Mouse (Mus musculus): ENCODE results near the gene Gnptg. TPM values are rescaled to one million over a fixed set of nuclear protein-coding genes. Genes with fewer than 3 reads are reported as not detected.
"Not testable (repeated sequence)": the region's sequence is repeated elsewhere in the genome, so short reads cannot be mapped to it uniquely, and the experiment has no call there.

The Gnptg gene
- polyA plus RNA-seq, 1 experiment from 2014 or later = 91.6 TPM

GRCm38 (mm10) chr17:25264453-25264852 is 24.5 kb upstream of the Gnptg start:
- peaks cover 80% of the 10 kb centered on the region for H3K36me3 ChIP-seq
- H3K4me2 ChIP-seq = no peak overlapping the region
- H3K27ac ChIP-seq = no peak overlapping the region
- no peaks in the 10 kb centered on the region for H3K9me3 ChIP-seq
- ATAC-seq (ENCODE audit: low FRiP score) = no peak
- peaks cover 3% of the 10 kb centered on the region for H3K4me1 ChIP-seq (replicated peaks)
- no peak overlapping the region for H3K4me3 ChIP-seq
- H3K27me3 ChIP-seq = no peaks in the 10 kb centered on the region
- 74% methylated on average over 3 of the region's 3 CpGs for WGBS
- no peak overlapping the region for H3K9ac ChIP-seq

- H3K9ac ChIP-seq = no peak overlapping the region
- H3K27me3 ChIP-seq = peaks cover 33% of the 10 kb centered on the region
- ATAC-seq (ENCODE audit: low FRiP score) = no peak
- H3K4me3 ChIP-seq = no peak overlapping the region
- no peak overlapping the region for H3K27ac ChIP-seq
- no peak overlapping the region for H3K4me2 ChIP-seq
- WGBS = 56% methylated on average over 6 of the region's 6 CpGs
- H3K9me3 ChIP-seq = no peaks in the 10 kb centered on the region
- H3K36me3 ChIP-seq = peaks cover 27% of the 10 kb centered on the region
- H3K4me1 ChIP-seq (replicated peaks) = peaks cover 48% of the 10 kb centered on the region
Observed at GRCm38 (mm10) chr17:25257804-25258261, 17.9 kb upstream of the Gnptg start.

- Histone ChIP-seq H3K4me3 (peak within 1 kb of the TSS; percentile 32), H3K27me3 (peaks cover 33% of the 10 kb centered on the region), H3K27ac (no peak within 1 kb of the TSS), H3K4me1 (replicated peaks) (peaks cover 63% of the 10 kb centered on the region), H3K4me2 (peak within 1 kb of the TSS; percentile 55), H3K9ac (peak within 1 kb of the TSS; percentile 56), H3K9me3 (no peaks in the 10 kb centered on the region), H3K36me3 (peaks cover 21% of the 10 kb centered on the region)
- 5% methylated on average over 30 of the region's 35 CpGs for WGBS
- peak; percentile 18; the same call in 1 of the 2 replicates for ATAC-seq (ENCODE audit: low FRiP score)
Observed at GRCm38 (mm10) chr17:25256140-25256754, 16.3 kb upstream of the Gnptg start, which contains the start of gene Baiap3. Gene Baiap3, minus strand, starts transcription at chr17:25256364.

- no peak overlapping the region for H3K27ac ChIP-seq
- H3K9ac ChIP-seq = peak overlapping the region; percentile 56; the same call in 1 of the 2 replicates
- H3K4me3 ChIP-seq = no peak overlapping the region
- no peaks in the 10 kb centered on the region for H3K9me3 ChIP-seq
- peaks cover 33% of the 10 kb centered on the region for H3K27me3 ChIP-seq
- 56% methylated on average over 2 of the region's 2 CpGs for WGBS
- no peak for ATAC-seq (ENCODE audit: low FRiP score)
- peaks cover 18% of the 10 kb centered on the region for H3K36me3 ChIP-seq
- H3K4me1 ChIP-seq (replicated peaks) = peaks cover 63% of the 10 kb centered on the region
- H3K4me2 ChIP-seq = peak overlapping the region; percentile 55; the same call in 1 of the 2 replicates
Observed at GRCm38 (mm10) chr17:25255110-25255509, 15.2 kb upstream of the Gnptg start.

- Histone ChIP-seq H3K4me1 (replicated peaks) (peaks cover 63% of the 10 kb centered on the region), H3K36me3 (peaks cover 6% of the 10 kb centered on the region; the same call in 1 of the 2 replicates), H3K4me2 (peak overlapping the region; percentile 34), H3K9ac (peak overlapping the region; percentile 58), H3K9me3 (no peaks in the 10 kb centered on the region), H3K27me3 (peaks cover 33% of the 10 kb centered on the region), H3K4me3 (peak overlapping the region; percentile 8), H3K27ac (peak overlapping the region; percentile 83)
- ATAC-seq (ENCODE audit: low FRiP score) = 0 out of 2 replicates have a peak, but pooled peaks have one; percentile 3
- WGBS = 9% methylated on average over 10 of the region's 10 CpGs
Observed at GRCm38 (mm10) chr17:25253760-25254159, 13.8 kb upstream of the Gnptg start.

- Histone ChIP-seq H3K9ac (0 out of 2 replicates have a peak overlapping the region, but pooled peaks have one; percentile 58), H3K4me3 (no peak overlapping the region), H3K36me3 (no peaks in the 10 kb centered on the region), H3K4me2 (peak overlapping the region; percentile 20), H3K4me1 (replicated peaks) (peaks cover 52% of the 10 kb centered on the region), H3K9me3 (no peaks in the 10 kb centered on the region), H3K27me3 (peaks cover 33% of the 10 kb centered on the region), H3K27ac (peak overlapping the region; percentile 83)
- peak; percentile 47; the same call in 1 of the 2 replicates for ATAC-seq (ENCODE audit: low FRiP score)
- 8% methylated on average over 3 of the region's 3 CpGs for WGBS
Observed at GRCm38 (mm10) chr17:25252643-25253042, 12.7 kb upstream of the Gnptg start.

GRCm38 (mm10) chr17:25250181-25250835 is 10.4 kb upstream of the Gnptg start:
- no peaks in the 10 kb centered on the region for H3K9me3 ChIP-seq
- 81% methylated on average over 8 of the region's 8 CpGs for WGBS
- H3K4me3 ChIP-seq = no peak overlapping the region
- peaks cover 8% of the 10 kb centered on the region for H3K36me3 ChIP-seq
- H3K4me2 ChIP-seq = no peak overlapping the region
- peaks cover 38% of the 10 kb centered on the region for H3K4me1 ChIP-seq (replicated peaks)
- H3K9ac ChIP-seq = no peak overlapping the region
- peaks cover 12% of the 10 kb centered on the region for H3K27me3 ChIP-seq
- no peak for ATAC-seq (ENCODE audit: low FRiP score)
- no peak overlapping the region for H3K27ac ChIP-seq

- Histone ChIP-seq H3K4me3 (no peak overlapping the region), H3K9ac (no peak overlapping the region; the same call in 1 of the 2 replicates), H3K27me3 (no peaks in the 10 kb centered on the region), H3K36me3 (peaks cover 29% of the 10 kb centered on the region), H3K4me2 (no peak overlapping the region), H3K4me1 (replicated peaks) (peaks cover 19% of the 10 kb centered on the region), H3K9me3 (no peaks in the 10 kb centered on the region), H3K27ac (no peak overlapping the region)
- ATAC-seq (ENCODE audit: low FRiP score) = no peak
- 87% methylated on average over 18 of the region's 18 CpGs for WGBS
Observed at GRCm38 (mm10) chr17:25248033-25248750, 8.3 kb upstream of the Gnptg start.

GRCm38 (mm10) chr17:25244239-25244638 is 4.3 kb upstream of the Gnptg start:
- Histone ChIP-seq H3K4me3 (no peak overlapping the region), H3K27me3 (no peaks in the 10 kb centered on the region), H3K27ac (no peak overlapping the region), H3K36me3 (peaks cover 46% of the 10 kb centered on the region), H3K9me3 (no peaks in the 10 kb centered on the region), H3K4me1 (replicated peaks) (peaks cover 16% of the 10 kb centered on the region), H3K9ac (no peak overlapping the region), H3K4me2 (no peak overlapping the region)
- 87% methylated on average over 16 of the region's 16 CpGs for WGBS
- ATAC-seq (ENCODE audit: low FRiP score) = no peak

- WGBS = 92% methylated on average over 11 of the region's 11 CpGs
Observed at GRCm38 (mm10) chr17:25243131-25243780, 3.3 kb upstream of the Gnptg start.

GRCm38 (mm10) chr17:25235635-25236034 is 4.3 kb downstream of the Gnptg start:
- peaks cover 37% of the 10 kb centered on the region for H3K36me3 ChIP-seq
- no peaks in the 10 kb centered on the region for H3K9me3 ChIP-seq
- H3K27ac ChIP-seq = no peak overlapping the region
- peaks cover 10% of the 10 kb centered on the region for H3K4me1 ChIP-seq (replicated peaks)
- H3K4me3 ChIP-seq = no peak overlapping the region
- H3K27me3 ChIP-seq = no peaks in the 10 kb centered on the region
- WGBS = 88% methylated on average over 9 of the region's 9 CpGs
- no peak overlapping the region for H3K4me2 ChIP-seq
- no peak overlapping the region for H3K9ac ChIP-seq
- ATAC-seq (ENCODE audit: low FRiP score) = no peak

More at GRCm38 (mm10) chr17:25243131-25243780, 3.3 kb upstream of the Gnptg start:
- Histone ChIP-seq H3K4me3 (no peak overlapping the region), H3K4me2 (no peak overlapping the region), H3K27ac (no peak overlapping the region), H3K4me1 (replicated peaks) (peaks cover 21% of the 10 kb centered on the region), H3K36me3 (peaks cover 46% of the 10 kb centered on the region), H3K9ac (no peak overlapping the region), H3K27me3 (no peaks in the 10 kb centered on the region), H3K9me3 (no peaks in the 10 kb centered on the region)
- no peak for ATAC-seq (ENCODE audit: low FRiP score)

GRCm38 (mm10) chr17:25231621-25232020 is 8.3 kb downstream of the Gnptg start:
- peaks cover 53% of the 10 kb centered on the region for H3K36me3 ChIP-seq
- H3K27me3 ChIP-seq; H3K9ac ChIP-seq; H3K4me2 ChIP-seq; H3K4me1 ChIP-seq (replicated peaks); H3K27ac ChIP-seq; H3K9me3 ChIP-seq; H3K4me3 ChIP-seq: not testable (repeated sequence)
- 92% methylated on average over 7 of the region's 11 CpGs for WGBS
- peak; percentile 72; the same call in 1 of the 2 replicates for ATAC-seq (ENCODE audit: low FRiP score)

All from hindbrain, embryonic 13.5 days (tissue).